Comparison of ENCODE assay signal across 24 mouse cellular contexts in genomic region chr6:50192822-50193221, GRCm38 (mm10).
"Had no signal": no experiment of that assay in that cellular context is flagged by ENCODE, and none has a peak within 500 bp of the region (broad histone marks: within the 10 kb centered on the region; RNA-seq: fewer than 3 reads in every experiment).

No protein-coding gene starts in this region.

- H3K9ac ChIP-seq: heart, embryonic 12.5 days; hindbrain, embryonic 13.5 days; hindbrain, embryonic 15.5 days; limb, embryonic 13.5 days; limb, embryonic 15.5 days; liver, embryonic 13.5 days; liver, embryonic 15.5 days had no signal

- H3K4me1 ChIP-seq: hindbrain, embryonic 13.5 days; hindbrain, embryonic 15.5 days; limb, embryonic 15.5 days; liver, embryonic 13.5 days; liver, embryonic 15.5 days had no signal

- H3K27me3 ChIP-seq: heart, embryonic 12.5 days; hindbrain, embryonic 13.5 days; hindbrain, embryonic 15.5 days; limb, embryonic 13.5 days; limb, embryonic 15.5 days; liver, embryonic 13.5 days; liver, embryonic 15.5 days had no signal

- H3K4me3 ChIP-seq: gastrocnemius, adult 2 months; heart, embryonic 10.5 days; heart, embryonic 12.5 days; hindbrain, embryonic 13.5 days; hindbrain, embryonic 15.5 days; limb, embryonic 13.5 days; limb, embryonic 15.5 days; liver, embryonic 13.5 days; liver, embryonic 15.5 days had no signal

- H3K4me2 ChIP-seq: heart, embryonic 12.5 days; hindbrain, embryonic 13.5 days; hindbrain, embryonic 15.5 days; limb, embryonic 13.5 days; limb, embryonic 15.5 days; liver, embryonic 13.5 days; liver, embryonic 15.5 days had no signal

- H3K27ac ChIP-seq: gastrocnemius, adult 2 months; heart, embryonic 10.5 days; hindbrain, embryonic 13.5 days; hindbrain, embryonic 15.5 days; hindbrain, postnatal 0 days; kidney, postnatal 0 days; limb, embryonic 13.5 days; limb, embryonic 15.5 days; liver, embryonic 13.5 days; liver, embryonic 15.5 days had no signal

- H3K9me3 ChIP-seq: heart, embryonic 10.5 days; heart, embryonic 12.5 days; hindbrain, embryonic 13.5 days; hindbrain, embryonic 15.5 days; limb, embryonic 13.5 days; limb, embryonic 15.5 days; liver, embryonic 13.5 days; liver, embryonic 15.5 days had no signal

- ATAC-seq: hindbrain, postnatal 0 days; intestine, embryonic 16.5 days had no signal

- DNase-seq: gastrocnemius, adult 2 months; gastrocnemius, postnatal 10 days; gastrocnemius, postnatal 25 days; heart, adult 18-20 months; heart, postnatal 14 days; heart, postnatal 36 days; kidney, adult 11 months; kidney, adult 8-10 months; kidney, postnatal 14 days; kidney, postnatal 36 days; layer of hippocampus, adult 9-11 months; layer of hippocampus, postnatal 36 days; left cerebral cortex, postnatal 4 days; liver, embryonic 13.5 days had no signal
